Mouse (Mus musculus) olfactory bulb, adult 2 months (tissue): Measurements from ENCODE around the gene Ntn3. TPM values are rescaled to one million over a fixed set of nuclear protein-coding genes. Genes with fewer than 3 reads are reported as not detected.

Source experiments
- H3K27ac ChIP-seq: fragments of 200-500 bp; 2 replicates; pipeline ENCODE4 v1.5.1; 2012; ENCODE audit warnings: low read depth, low read length; ENCODE audit not compliant: insufficient read depth
- H3K4me1 ChIP-seq: fragments of 200-500 bp; 2 replicates; pipeline ENCODE4 v1.6.1; 2012; ENCODE audit warnings: low read length; ENCODE audit not compliant: control insufficient read depth, insufficient read depth
- H3K4me3 ChIP-seq: fragments of 200-500 bp; 2 replicates; pipeline ENCODE4 v1.5.1; 2012; ENCODE audit warnings: mild to moderate bottlenecking, low read depth, low read length, moderate library complexity; ENCODE audit not compliant: insufficient read depth
- CTCF ChIP-seq: fragments of 200-500 bp; IDR thresholded peaks from 2 replicates; pipeline ENCODE4 v1.5.1; 2012; ENCODE audit warnings: low read depth, mild to moderate bottlenecking, low read length, moderate library complexity; ENCODE audit not compliant: insufficient read depth
- POLR2A ChIP-seq: fragments of 200-500 bp; IDR thresholded peaks from 2 replicates; pipeline ENCODE4 v1.6.1; 2012; ENCODE audit warnings: mild to moderate bottlenecking, low read depth, low read length, moderate library complexity; ENCODE audit not compliant: insufficient read depth
- WGBS: fragments of 180-500 bp; shearing (Covaris S2); methylation state at CpG from one replicate; pipeline ENCODE4 v1.1.7; 2018; 5-methylcytosine and 5-hydroxymethylcytosine counted together
- polyA plus RNA-seq: library from polyadenylated mRNA; stranded (reverse); fragments of >200 nt; gene quantifications from 2 replicates; pipeline ENCODE4 v1.2.4, GENCODE M21; 2012; ENCODE audit warnings: low replicate concordance; ENCODE audit not compliant: missing spikeins, insufficient read depth, insufficient read length

Gene Ntn3
- polyA plus RNA-seq, 1 experiment, result not detected

DNA sequence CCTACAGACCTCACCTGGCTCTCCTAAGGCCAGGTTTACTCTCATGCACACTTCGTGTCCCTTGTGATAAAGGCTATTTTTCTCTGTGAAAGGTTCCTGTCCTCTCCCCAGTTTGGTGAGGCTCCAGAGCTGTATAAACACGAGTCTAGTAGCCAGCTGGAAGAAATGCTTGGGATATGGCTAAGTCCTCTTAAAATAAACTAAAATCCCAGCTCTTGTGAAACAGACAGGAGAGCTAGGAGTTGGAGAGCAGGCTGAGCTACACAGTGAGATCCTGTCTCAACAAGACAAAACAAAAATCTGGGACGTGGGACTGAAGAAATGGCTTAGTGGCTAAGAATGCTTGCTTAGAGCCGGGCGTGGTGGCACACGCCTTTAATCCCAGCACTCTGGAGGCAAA, 3.9 kb upstream of the Ntn3 start:
- TF ChIP-seq CTCF (no peak), POLR2A (no peak)
- Histone ChIP-seq H3K27ac (no peak overlapping the region), H3K4me1 (peaks cover 28% of the 10 kb centered on the region), H3K4me3 (no peak overlapping the region)
- 69% methylated on average over 6 of the region's 6 CpGs for WGBS

DNA sequence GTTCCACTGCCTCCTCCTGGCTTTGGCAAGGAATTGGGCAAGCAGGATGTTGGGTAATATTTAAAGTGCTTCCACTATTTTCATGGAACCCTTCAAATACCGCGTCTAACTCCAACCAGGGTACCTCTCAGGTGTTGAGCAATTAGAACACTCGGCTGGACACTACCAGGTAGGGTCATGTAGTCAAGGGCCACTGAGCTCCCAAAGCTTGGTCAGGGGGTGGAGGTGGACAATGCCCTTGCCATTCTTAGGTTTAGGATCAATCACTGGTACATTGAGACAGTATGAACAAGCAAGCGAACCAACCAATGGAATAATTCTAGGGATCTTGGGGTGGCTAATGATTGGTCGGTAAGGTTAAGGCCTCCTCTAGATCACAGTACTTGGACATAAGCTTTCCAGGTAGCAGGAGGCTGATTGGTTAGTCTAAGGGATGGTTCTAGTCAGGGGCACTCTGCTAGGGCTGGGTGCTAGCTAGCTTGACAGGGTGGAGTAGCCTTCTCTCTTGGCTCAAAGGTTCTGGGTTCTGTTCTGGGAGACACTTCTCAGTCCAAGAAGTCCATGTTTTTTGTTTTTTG, 3.2 kb upstream of the Ntn3 start:
- TF ChIP-seq POLR2A (no peak), CTCF (no peak)
- 27% methylated on average over 5 of the region's 5 CpGs for WGBS
- H3K27ac ChIP-seq, result no peak overlapping the region
- no peak overlapping the region; the same call in 1 of the 2 replicates for H3K4me3 ChIP-seq
- peaks cover 35% of the 10 kb centered on the region for H3K4me1 ChIP-seq

DNA sequence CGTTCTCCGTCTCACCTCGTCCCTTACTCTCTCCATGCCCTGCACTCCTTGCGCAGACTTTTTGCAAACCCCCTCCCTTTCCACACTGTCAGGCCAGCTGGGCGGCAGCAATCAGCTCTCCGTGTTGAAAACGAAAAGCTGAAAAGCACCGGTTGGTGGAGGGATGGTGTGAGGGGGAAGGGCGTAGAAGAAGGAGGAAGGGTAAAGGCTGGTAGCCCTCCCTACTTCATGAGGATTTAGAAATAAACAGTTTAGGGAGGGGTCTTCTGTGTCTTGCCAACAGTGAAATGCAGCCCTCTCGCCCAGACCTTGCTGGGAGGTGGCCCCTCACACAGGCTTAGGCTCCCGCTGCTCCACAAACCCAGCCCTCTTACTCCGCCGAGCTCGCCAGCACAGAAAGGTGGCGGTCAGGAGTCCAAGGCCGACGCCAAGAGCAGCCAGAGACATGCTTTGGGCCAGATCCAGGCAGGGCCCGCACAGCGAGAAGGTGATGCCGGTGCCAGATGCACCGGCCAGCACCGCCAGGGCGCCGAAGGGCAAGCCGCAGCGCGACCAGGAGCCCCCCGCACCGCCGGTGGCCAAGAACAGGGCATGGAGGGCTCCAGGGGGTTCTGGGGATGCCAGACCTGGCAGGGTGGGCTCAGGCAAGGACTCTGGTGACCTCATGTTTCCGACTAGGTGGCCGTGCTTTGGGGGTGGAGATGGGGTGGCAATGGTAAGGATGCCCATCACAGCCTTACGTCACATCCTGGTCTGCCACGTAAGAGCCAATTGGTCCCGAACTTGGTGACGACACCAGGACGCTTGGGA, 2.5 kb upstream of the Ntn3 start:
- WGBS, result 2% methylated on average over 37 of the region's 37 CpGs
- H3K4me1 ChIP-seq, result peaks cover 42% of the 10 kb centered on the region
- TF ChIP-seq CTCF (no peak), POLR2A (peak; percentile 66; the same call in 1 of the 2 replicates)
- peak overlapping the region; percentile 80 for H3K4me3 ChIP-seq
- peak overlapping the region; percentile 96 for H3K27ac ChIP-seq

DNA sequence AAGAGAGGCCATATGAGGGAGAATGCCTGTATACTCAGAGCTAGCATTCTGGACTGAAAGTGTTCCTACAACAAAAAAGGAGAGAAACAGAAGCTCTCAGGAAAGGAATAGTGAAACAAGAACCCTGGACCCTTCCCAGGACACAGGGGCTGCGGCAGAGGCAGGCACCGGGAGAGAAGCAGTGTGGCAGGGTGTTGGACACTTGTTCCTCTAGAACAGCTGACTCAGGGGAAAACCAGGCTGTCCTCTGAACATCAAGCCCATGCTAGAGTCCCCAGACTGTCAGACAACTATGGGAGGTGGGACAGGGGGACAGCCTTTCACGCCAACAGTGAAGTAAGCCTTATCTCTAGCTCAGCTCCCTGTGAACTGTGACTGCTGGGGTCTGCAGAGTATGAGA, 1.3 kb upstream of the Ntn3 start:
- H3K4me3 ChIP-seq, result no peak overlapping the region
- 78% methylated on average over 3 of the region's 3 CpGs for WGBS
- H3K27ac ChIP-seq, result no peak overlapping the region
- peaks cover 54% of the 10 kb centered on the region for H3K4me1 ChIP-seq
- TF ChIP-seq CTCF (no peak), POLR2A (no peak)

DNA sequence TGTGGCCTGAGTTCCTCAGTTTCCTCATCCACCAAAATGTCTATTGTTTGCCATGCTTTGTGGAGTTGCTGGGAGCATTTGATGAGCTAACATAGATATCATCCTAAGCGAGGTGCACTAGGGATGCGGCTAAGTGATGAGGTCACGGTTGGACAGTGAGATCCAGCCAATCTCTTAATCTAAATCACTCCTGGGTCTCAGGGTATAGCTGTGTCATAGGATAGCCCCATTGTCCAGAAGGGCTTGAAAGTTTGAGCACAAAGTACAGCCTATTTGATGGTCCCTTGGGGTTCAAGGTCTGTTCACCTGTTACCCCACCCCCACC, 547 bp upstream of the Ntn3 start:
- 79% methylated on average over 3 of the region's 3 CpGs for WGBS
- Histone ChIP-seq H3K27ac (no peak overlapping the region), H3K4me1 (peaks cover 56% of the 10 kb centered on the region), H3K4me3 (no peak overlapping the region)
- no peak for TF ChIP-seq CTCF

DNA sequence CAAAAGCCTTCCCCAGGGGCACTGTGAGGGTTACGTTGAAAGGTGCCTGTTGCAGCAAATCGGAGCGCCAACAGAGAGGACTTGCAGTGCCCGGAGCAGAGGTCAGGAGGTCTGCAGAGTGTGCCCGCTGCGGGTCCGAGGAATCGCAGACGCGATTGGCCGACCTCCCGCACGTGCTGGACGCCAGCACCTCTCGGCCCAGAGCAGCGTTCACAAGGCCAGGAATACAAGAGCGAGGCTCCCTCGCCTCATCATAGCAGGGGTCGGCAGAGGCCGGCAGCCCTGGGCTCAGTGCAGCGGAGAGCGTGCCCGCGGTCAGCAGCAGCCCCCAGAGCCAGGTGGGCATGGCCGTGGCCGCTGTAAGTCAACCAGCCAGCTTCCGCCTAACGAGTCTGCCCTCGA, 689 bp downstream of the Ntn3 start:
- peak overlapping the region; percentile 56 for H3K4me3 ChIP-seq
- H3K4me1 ChIP-seq, result peaks cover 60% of the 10 kb centered on the region
- 3% methylated on average over 29 of the region's 29 CpGs for WGBS
- TF ChIP-seq POLR2A (no peak), CTCF (no peak)
- peak overlapping the region; percentile 77 for H3K27ac ChIP-seq

DNA sequence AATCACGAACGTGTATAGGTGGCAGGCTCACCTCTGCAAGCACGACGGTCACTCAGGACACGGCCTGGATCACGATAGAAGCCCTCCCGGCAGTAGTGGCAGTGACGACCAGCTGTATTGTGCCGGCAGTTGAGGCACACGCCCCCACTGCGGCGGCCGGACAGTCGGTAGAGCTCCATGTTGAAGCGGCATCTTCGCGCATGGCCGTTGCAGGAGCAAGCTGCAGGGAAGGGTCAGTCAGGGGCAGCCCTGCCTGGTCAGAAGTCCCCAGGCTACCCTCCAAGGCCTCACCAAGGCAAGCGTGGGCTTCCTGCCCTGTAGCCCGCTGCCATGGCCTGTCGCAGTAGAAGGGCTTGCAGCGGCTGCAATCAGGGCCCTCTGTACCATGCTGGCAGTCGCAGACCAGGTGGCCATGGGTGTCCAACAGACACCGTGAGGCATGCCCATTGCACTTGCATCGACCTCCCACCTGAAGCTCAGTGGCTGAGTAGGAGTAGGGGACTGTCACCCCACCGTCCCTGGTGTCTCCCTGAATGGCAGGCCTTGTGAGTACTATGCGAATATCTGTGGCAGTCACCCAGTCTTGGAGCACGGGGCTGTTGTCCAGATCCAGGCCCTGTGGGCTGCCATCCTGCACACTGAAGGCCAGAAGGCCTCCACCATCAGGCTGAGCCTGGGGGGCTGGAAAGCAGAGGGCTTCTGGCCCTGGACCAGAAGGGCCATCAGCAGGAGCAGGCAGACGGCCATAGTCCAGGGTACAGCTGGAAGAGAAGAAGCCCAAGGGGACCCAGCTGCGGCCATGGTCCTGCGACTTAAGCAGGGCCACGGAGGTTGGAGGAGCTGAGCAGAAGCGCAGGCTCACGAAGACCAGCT, 1.3 kb downstream of the Ntn3 start:
- 66% methylated on average over 34 of the region's 34 CpGs for WGBS

DNA sequence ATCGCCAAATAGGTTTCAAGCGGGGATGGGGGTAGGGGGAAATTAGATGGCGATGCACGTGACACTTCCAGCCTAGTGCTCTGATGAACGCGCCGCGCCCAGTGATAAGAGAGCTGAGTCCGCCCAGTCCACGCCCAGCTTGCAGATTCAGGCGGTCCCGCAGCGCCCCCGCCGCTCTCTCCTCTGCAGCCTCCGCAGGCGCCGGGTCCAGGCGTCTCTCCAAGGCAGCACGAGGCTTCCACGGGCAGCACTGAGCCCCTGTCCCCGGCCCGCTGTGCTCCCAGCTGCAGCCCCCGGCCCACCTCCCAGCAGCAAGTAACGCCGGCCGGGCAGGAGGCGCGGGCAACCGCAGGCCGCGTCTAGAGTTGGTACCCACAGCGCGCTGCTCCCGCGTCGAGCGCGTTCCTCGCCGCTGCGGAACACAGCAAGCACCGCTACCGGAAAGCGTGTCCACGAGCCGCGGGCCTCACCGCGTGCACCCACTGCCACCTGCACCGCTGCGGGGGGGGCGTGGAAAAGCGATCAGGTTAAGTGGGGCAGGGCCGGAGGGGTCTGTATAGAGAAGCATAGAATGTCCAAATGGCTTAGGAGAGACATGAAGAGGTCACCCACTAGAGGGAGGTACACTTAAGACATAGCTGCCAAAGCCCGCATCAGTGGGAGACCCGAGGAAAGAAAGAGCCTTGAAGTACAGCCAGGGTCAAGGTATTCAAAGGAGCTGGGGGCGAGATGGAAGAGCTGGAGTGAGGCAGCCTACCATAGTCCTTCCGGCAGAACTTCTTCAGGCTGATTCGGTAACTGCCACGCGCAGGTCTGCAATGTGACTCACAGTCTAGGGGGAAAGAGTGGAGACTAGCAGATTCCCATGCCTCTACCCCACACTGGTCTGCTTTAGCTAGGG, 2.6 kb downstream of the Ntn3 start:
- peak overlapping the region; percentile 65 for H3K27ac ChIP-seq
- 5% methylated on average over 62 of the region's 62 CpGs for WGBS
- H3K4me3 ChIP-seq, result peak overlapping the region; percentile 72
- H3K4me1 ChIP-seq, result peaks cover 61% of the 10 kb centered on the region
- TF ChIP-seq POLR2A (peak; percentile 32; the same call in 1 of the 2 replicates), CTCF (no peak)

More for the DNA sequence above, 1.3 kb downstream of the Ntn3 start:
- Histone ChIP-seq H3K27ac (no peak overlapping the region; the same call in 1 of the 2 replicates), H3K4me1 (peaks cover 61% of the 10 kb centered on the region), H3K4me3 (peak overlapping the region; percentile 56)
- no peak for TF ChIP-seq POLR2A
- no peak for TF ChIP-seq CTCF
